Mouse (Mus musculus) erythroblast, embryonic 14.5 days (primary cell): ENCODE data around the gene Lacc1. TPM values are rescaled to one million over a fixed set of nuclear protein-coding genes. Genes with fewer than 3 reads are reported as not detected.

ENCODE experiments used
- H3K27me3 ChIP-seq: 2 replicates; pipeline ENCODE4 v1.6.1; 2012; ENCODE audit warnings: inconsistent platforms; ENCODE audit not compliant: control insufficient read depth
- H3K36me3 ChIP-seq: 2 replicates; pipeline ENCODE4 v1.6.1; 2012; ENCODE audit warnings: mild to moderate bottlenecking, inconsistent platforms; ENCODE audit not compliant: control insufficient read depth
- H3K4me1 ChIP-seq: 2 replicates; pipeline ENCODE4 v1.6.1; 2012; ENCODE audit warnings: inconsistent platforms; ENCODE audit not compliant: control insufficient read depth
- H3K4me3 ChIP-seq: replicated peaks from 2 replicates; pipeline ENCODE3; 2012; ENCODE audit warnings: moderate library complexity, mild to moderate bottlenecking, inconsistent platforms
- H3K9me3 ChIP-seq: 2 replicates; pipeline ENCODE4 v1.6.1; 2012; ENCODE audit warnings: low read length, inconsistent platforms, mixed read lengths; ENCODE audit not compliant: control insufficient read depth
- GATA1 ChIP-seq: IDR thresholded peaks from 2 replicates; pipeline ENCODE4 v1.6.1; 2012; ENCODE audit warnings: low read length, inconsistent platforms, mixed read lengths
- TAL1 ChIP-seq: IDR thresholded peaks from 3 replicates; pipeline ENCODE4 v1.6.1; 2012; ENCODE audit warnings: low read length, inconsistent platforms, mixed read lengths
- polyA plus RNA-seq: library from polyadenylated mRNA; stranded (reverse); fragments of >175 nt; gene quantifications from 2 replicates; pipeline ENCODE4 v1.2.3, GENCODE M21; 2012

Gene Lacc1
- polyA plus RNA-seq = not detected in 2 replicates

- Histone ChIP-seq H3K36me3 (no peaks in the 10 kb centered on the region; the same call in 1 of the 2 replicates), H3K4me3 (peak within 1 kb of the TSS; percentile 69)
- TF ChIP-seq GATA1 (no peak), TAL1 (no peak)
Observed at GRCm38 (mm10) chr14:77036226-77037046, at the start of gene Lacc1, which contains the start of gene Ccdc122. Gene Lacc1 (minus strand): TSS chr14:77036904. Gene Ccdc122 (plus strand): TSS chr14:77036772.

GRCm38 (mm10) chr14:77081248-77081647 lies 44.5 kb upstream of the Lacc1 start:
- Histone ChIP-seq H3K27me3 (no peaks in the 10 kb centered on the region), H3K4me1 (no peaks in the 10 kb centered on the region), H3K4me3 (no peak overlapping the region), H3K9me3 (no peaks in the 10 kb centered on the region), H3K36me3 (no peaks in the 10 kb centered on the region)
- TF ChIP-seq GATA1 (no peak), TAL1 (no peak)

More at GRCm38 (mm10) chr14:77036226-77037046, at the start of gene Lacc1, which contains the start of gene Ccdc122:
- peaks cover 11% of the 10 kb centered on the region for H3K27me3 ChIP-seq
- no peaks in the 10 kb centered on the region for H3K9me3 ChIP-seq
- peaks cover 12% of the 10 kb centered on the region for H3K4me1 ChIP-seq

DNA sequence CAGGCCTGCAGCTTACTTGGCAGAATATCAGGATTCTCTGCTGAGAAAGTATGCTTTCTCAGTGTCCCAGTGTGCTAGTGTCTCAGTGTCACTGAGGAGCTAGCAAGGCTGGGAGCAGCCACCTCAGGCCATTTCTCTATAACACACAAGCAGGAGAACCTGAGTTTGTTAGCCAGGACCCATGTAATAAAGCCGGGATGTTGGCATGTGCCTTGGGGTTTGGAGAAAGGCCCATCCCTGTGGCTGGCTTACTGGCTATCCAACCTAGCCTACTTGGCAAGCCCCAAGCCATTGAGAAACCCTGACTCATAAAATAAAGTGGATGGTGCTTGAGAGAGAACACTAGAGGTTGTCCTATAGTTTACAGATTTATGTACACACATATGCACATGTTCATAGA lies 32.7 kb upstream of the Lacc1 start:
- no peak overlapping the region for H3K4me3 ChIP-seq
- H3K4me1 ChIP-seq = no peaks in the 10 kb centered on the region
- H3K27me3 ChIP-seq = no peaks in the 10 kb centered on the region
- H3K9me3 ChIP-seq = no peaks in the 10 kb centered on the region
- H3K36me3 ChIP-seq = no peaks in the 10 kb centered on the region
- TF ChIP-seq TAL1 (no peak), GATA1 (no peak)

DNA sequence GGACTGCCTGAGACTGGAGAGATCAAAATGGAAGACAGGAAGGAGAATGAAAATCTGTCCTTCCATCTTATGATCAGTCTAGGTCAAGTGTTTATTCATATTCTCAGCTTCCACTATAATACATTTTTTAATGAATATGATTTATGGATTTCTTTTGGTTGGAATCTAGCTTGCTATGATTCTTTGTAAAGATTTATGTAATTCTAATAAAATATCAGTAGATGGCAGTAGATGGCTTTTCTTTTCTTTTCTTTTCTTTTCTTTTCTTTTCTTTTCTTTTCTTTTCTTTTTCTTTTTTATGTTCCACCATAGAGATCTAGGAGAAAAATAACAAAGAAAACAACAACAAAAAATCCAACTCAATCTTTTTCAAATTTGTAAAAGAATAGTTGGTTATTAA lies 16.6 kb upstream of the Lacc1 start:
- TF ChIP-seq GATA1 (no peak), TAL1 (no peak)
- Histone ChIP-seq H3K4me3 (no peak overlapping the region), H3K36me3 (no peaks in the 10 kb centered on the region), H3K9me3 (peaks cover 3% of the 10 kb centered on the region; the same call in 1 of the 2 replicates), H3K27me3 (no peaks in the 10 kb centered on the region), H3K4me1 (no peaks in the 10 kb centered on the region)

DNA sequence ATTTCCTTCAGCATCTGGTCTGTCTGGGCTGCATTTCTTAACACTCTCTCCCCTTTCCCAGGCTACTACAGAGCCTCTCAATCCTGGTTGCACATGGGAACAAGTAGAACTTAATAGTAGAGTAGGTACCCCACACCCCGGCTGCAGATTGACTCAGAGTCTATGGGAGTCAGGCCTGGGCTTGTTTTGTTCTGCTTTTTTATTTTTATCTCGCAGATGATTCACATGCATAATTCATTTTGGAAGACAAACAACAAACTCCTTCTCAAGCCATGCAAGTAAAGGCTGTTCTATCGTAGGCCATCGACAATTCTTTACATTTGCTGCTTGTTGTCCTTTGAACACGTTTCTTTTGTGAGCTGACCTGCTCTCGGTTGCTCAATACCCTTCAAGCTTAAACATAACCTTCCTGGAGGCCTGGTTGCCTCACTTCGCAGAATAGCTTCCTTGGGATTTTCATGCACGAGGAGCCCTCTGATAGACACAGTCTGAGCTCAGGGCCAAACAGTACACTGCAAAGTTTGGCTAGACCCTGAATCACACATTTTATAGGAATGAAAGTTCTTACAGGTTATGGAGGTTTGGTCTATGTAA lies 1.2 kb upstream of the Lacc1 start:
- H3K4me3 ChIP-seq = no peak overlapping the region
- no peaks in the 10 kb centered on the region for H3K9me3 ChIP-seq
- peaks cover 12% of the 10 kb centered on the region for H3K4me1 ChIP-seq
- H3K36me3 ChIP-seq = no peaks in the 10 kb centered on the region
- TF ChIP-seq TAL1 (no peak), GATA1 (no peak)
- H3K27me3 ChIP-seq = peaks cover 11% of the 10 kb centered on the region

DNA sequence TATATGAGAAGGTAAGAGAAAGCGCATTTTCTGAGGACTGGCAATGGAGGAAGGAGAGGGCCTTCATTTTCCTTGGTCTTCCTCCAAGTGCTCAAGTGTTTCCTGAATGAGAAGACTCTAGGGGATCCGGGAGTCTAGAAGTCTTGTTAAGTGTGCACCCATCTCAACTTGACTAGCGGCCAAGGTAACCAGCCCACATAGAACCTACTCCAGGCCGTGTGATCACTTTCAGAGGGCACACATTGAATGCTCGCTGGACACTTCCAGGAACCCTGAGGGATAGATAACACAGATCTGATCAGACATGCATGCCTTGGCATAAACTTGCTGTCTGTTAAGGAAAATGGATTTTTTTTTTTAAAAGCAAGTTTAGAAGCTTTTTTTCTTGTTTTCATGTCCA lies 626 bp upstream of the Lacc1 start:
- H3K9me3 ChIP-seq = no peaks in the 10 kb centered on the region
- H3K27me3 ChIP-seq = peaks cover 11% of the 10 kb centered on the region
- H3K4me3 ChIP-seq = no peak overlapping the region
- peaks cover 12% of the 10 kb centered on the region for H3K4me1 ChIP-seq
- no peak for TF ChIP-seq TAL1
- TF ChIP-seq GATA1 = no peak
- no peaks in the 10 kb centered on the region; the same call in 1 of the 2 replicates for H3K36me3 ChIP-seq

- Histone ChIP-seq H3K9me3 (no peaks in the 10 kb centered on the region), H3K4me1 (peaks cover 12% of the 10 kb centered on the region), H3K4me3 (no peak overlapping the region), H3K36me3 (no peaks in the 10 kb centered on the region; the same call in 1 of the 2 replicates), H3K27me3 (peaks cover 11% of the 10 kb centered on the region)
- TF ChIP-seq GATA1 (no peak), TAL1 (no peak)
Observed at GRCm38 (mm10) chr14:77034970-77035369, 1.7 kb downstream of the Lacc1 start.

DNA sequence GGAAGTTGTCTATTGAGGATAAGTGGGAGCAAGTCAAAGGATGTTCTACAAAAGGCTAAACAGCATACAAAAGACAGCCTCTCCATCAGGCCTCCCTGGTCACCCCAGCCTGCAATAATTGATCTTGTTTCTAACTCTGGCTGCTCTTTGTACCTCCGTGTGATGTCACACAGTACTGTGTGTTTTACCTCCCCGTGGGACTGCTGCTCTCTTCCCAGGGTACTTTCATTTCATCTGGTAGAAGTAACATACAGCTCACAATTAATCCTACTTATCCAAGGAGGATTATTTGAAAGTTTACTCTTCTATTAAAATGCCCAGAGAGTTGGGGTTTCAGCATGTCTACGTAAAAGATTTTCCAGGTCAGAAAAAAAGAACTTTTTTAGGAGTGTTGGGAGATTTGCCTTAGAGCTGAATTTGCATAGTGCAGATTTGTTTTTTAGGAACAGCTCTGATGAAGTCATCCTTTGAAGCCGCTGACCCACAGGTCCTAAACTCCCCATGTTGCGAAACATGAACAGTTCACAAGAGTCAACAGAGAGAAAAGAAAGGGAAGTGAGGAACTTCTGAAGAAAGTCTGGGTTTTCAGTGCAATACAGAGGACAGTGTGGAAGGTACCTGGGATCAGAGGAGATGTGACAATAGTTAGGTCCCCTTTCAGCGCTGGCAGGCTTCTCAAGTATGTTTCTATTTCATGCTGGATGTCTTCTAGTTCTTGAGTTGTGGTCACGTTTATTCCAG lies 2.4 kb downstream of the Lacc1 start:
- H3K27me3 ChIP-seq = peaks cover 11% of the 10 kb centered on the region
- no peak for TF ChIP-seq GATA1
- no peak for TF ChIP-seq TAL1
- H3K36me3 ChIP-seq = no peaks in the 10 kb centered on the region; the same call in 1 of the 2 replicates
- H3K9me3 ChIP-seq = no peaks in the 10 kb centered on the region
- no peak overlapping the region for H3K4me3 ChIP-seq
- H3K4me1 ChIP-seq = peaks cover 12% of the 10 kb centered on the region

- Histone ChIP-seq H3K4me3 (no peak overlapping the region), H3K9me3 (no peaks in the 10 kb centered on the region), H3K4me1 (peaks cover 12% of the 10 kb centered on the region), H3K36me3 (no peaks in the 10 kb centered on the region; the same call in 1 of the 2 replicates), H3K27me3 (peaks cover 11% of the 10 kb centered on the region)
- TF ChIP-seq TAL1 = no peak
- TF ChIP-seq GATA1 = no peak
Observed at GRCm38 (mm10) chr14:77033391-77033790, 3.3 kb downstream of the Lacc1 start.
